Mouse (Mus musculus) liver, adult 2 months (tissue): ENCODE measurements at regions not wholly inside any gene's neighbourhood (a gene's known extent, or its start where the extent isn't known, plus 50 kb on each side); places are given as distances from the start of the nearest gene placed in this dataset.

ENCODE experiments used
- DNase-seq: peaks from one replicate; pipeline ENCODE4 v3.0.0-alpha.2; 2011; ENCODE audit warnings: low read depth, low spot score; ENCODE audit errors: extremely low read depth
- H3K27ac ChIP-seq: fragments of 200-500 bp; replicated peaks from 2 replicates; pipeline ENCODE4 v1.5.1; 2012; ENCODE audit warnings: low read depth, mild to moderate bottlenecking, control low read depth, inconsistent platforms, low read length; ENCODE audit not compliant: insufficient read depth
- H3K27me3 ChIP-seq: fragments of 200-500 bp; 2 replicates; pipeline ENCODE4 v1.6.1; 2012; ENCODE audit warnings: mild to moderate bottlenecking, moderate library complexity, low read length, inconsistent platforms; ENCODE audit not compliant: control insufficient read depth, insufficient read depth
- H3K36me3 ChIP-seq: fragments of 200-500 bp; 2 replicates; pipeline ENCODE4 v1.6.1; 2012; ENCODE audit warnings: low read length, inconsistent platforms; ENCODE audit not compliant: control insufficient read depth, insufficient read depth
- H3K4me1 ChIP-seq: fragments of 200-500 bp; 2 replicates; pipeline ENCODE4 v1.6.1; 2011; ENCODE audit warnings: low read length; ENCODE audit not compliant: control insufficient read depth, insufficient read depth
- H3K4me3 ChIP-seq: fragments of 200-500 bp; 2 replicates; pipeline ENCODE4 v1.5.1; 2011; ENCODE audit warnings: low read depth, mild to moderate bottlenecking, control low read depth, low read length, moderate library complexity; ENCODE audit not compliant: insufficient read depth
- H3K79me2 ChIP-seq: fragments of 200-500 bp; 2 replicates; pipeline ENCODE4 v1.6.1; 2012; ENCODE audit warnings: inconsistent platforms, mild to moderate bottlenecking, low read length, moderate library complexity; ENCODE audit not compliant: control insufficient read depth, insufficient read depth
- H3K9ac ChIP-seq: fragments of 200-500 bp; 2 replicates; pipeline ENCODE4 v1.6.1; 2012; ENCODE audit warnings: low read depth, mild to moderate bottlenecking, control low read depth, inconsistent platforms, low read length
- CTCF ChIP-seq: fragments of 200-500 bp; IDR thresholded peaks from 2 replicates; pipeline ENCODE4 v1.5.1; 2011; ENCODE audit warnings: low read depth, low read length, control low read depth
- POLR2A ChIP-seq: fragments of 200-500 bp; IDR thresholded peaks from 2 replicates; pipeline ENCODE4 v1.6.1; 2011; ENCODE audit warnings: low read length, control low read depth; ENCODE audit not compliant: insufficient read depth; ENCODE audit errors: extremely low read depth
- WGBS: fragments of 180-500 bp; shearing (Covaris S2); methylation state at CpG from one replicate; pipeline ENCODE4 v1.1.7; 2018; 5-methylcytosine and 5-hydroxymethylcytosine counted together

GRCm38 (mm10) chr1:190639846-190640245 lies 271.7 kb downstream of the Rps6kc1 start:
- no peaks in the 10 kb centered on the region for H3K4me1 ChIP-seq
- no peak overlapping the region for H3K4me3 ChIP-seq
- no peaks in the 10 kb centered on the region for H3K36me3 ChIP-seq
- DNase-seq: no peak
- no peaks in the 10 kb centered on the region for H3K79me2 ChIP-seq
- H3K27ac ChIP-seq: no peak overlapping the region
- H3K9ac ChIP-seq: no peak overlapping the region
- H3K27me3 ChIP-seq: no peaks in the 10 kb centered on the region
- 84% methylated on average over 11 of the region's 11 CpGs for WGBS
- TF ChIP-seq CTCF (no peak), POLR2A (no peak)

GRCm38 (mm10) chr1:190634935-190635334 lies 276.6 kb downstream of the Rps6kc1 start:
- TF ChIP-seq CTCF: no peak
- H3K27me3 ChIP-seq: no peaks in the 10 kb centered on the region
- no peak overlapping the region for H3K9ac ChIP-seq
- no peak overlapping the region for H3K4me3 ChIP-seq
- no peaks in the 10 kb centered on the region for H3K4me1 ChIP-seq
- no peaks in the 10 kb centered on the region for H3K79me2 ChIP-seq
- DNase-seq: no peak
- H3K36me3 ChIP-seq: no peaks in the 10 kb centered on the region
- 86% methylated on average over 2 of the region's 2 CpGs for WGBS
- no peak overlapping the region for H3K27ac ChIP-seq

- Histone ChIP-seq H3K4me1 (no peaks in the 10 kb centered on the region), H3K27ac (no peak overlapping the region), H3K9ac (no peak overlapping the region), H3K27me3 (no peaks in the 10 kb centered on the region), H3K4me3 (no peak overlapping the region), H3K36me3 (no peaks in the 10 kb centered on the region), H3K79me2 (no peaks in the 10 kb centered on the region)
- no peak for DNase-seq
- 74% methylated on average over 2 of the region's 2 CpGs for WGBS
- no peak for TF ChIP-seq CTCF
Observed at GRCm38 (mm10) chr1:190631641-190632040, 279.9 kb downstream of the Rps6kc1 start.

- TF ChIP-seq CTCF: no peak
- TF ChIP-seq POLR2A: no peak
- Histone ChIP-seq H3K4me1 (no peaks in the 10 kb centered on the region), H3K27me3 (no peaks in the 10 kb centered on the region), H3K9ac (no peak overlapping the region), H3K4me3 (no peak overlapping the region), H3K36me3 (no peaks in the 10 kb centered on the region), H3K27ac (no peak overlapping the region), H3K79me2 (no peaks in the 10 kb centered on the region)
- WGBS: 91% methylated on average over 5 of the region's 5 CpGs
- no peak for DNase-seq
Observed at GRCm38 (mm10) chr1:190630193-190630592, 281.4 kb downstream of the Rps6kc1 start.

GRCm38 (mm10) chr1:190623916-190624315 lies 287.7 kb downstream of the Rps6kc1 start:
- Histone ChIP-seq H3K79me2 (no peaks in the 10 kb centered on the region), H3K27me3 (no peaks in the 10 kb centered on the region), H3K27ac (no peak overlapping the region), H3K4me3 (no peak overlapping the region), H3K9ac (no peak overlapping the region), H3K4me1 (no peaks in the 10 kb centered on the region), H3K36me3 (no peaks in the 10 kb centered on the region)
- TF ChIP-seq CTCF: no peak
- no peak for TF ChIP-seq POLR2A
- DNase-seq: no peak
- 94% methylated on average over 8 of the region's 8 CpGs for WGBS

- TF ChIP-seq POLR2A (no peak), CTCF (no peak)
Observed at GRCm38 (mm10) chr1:190600425-190600824, 311.1 kb downstream of the Rps6kc1 start.

More at GRCm38 (mm10) chr1:190600425-190600824, 311.1 kb downstream of the Rps6kc1 start:
- Histone ChIP-seq H3K79me2 (no peaks in the 10 kb centered on the region), H3K36me3 (no peaks in the 10 kb centered on the region), H3K27ac (no peak overlapping the region), H3K9ac (no peak overlapping the region), H3K4me3 (no peak overlapping the region), H3K27me3 (no peaks in the 10 kb centered on the region), H3K4me1 (no peaks in the 10 kb centered on the region)
- WGBS: 78% methylated on average over 3 of the region's 3 CpGs
- no peak for DNase-seq
